Mouse (Mus musculus): ENCODE data around the gene Cyfip1. TPM values are rescaled to one million over a fixed set of nuclear protein-coding genes. Genes with fewer than 3 reads are reported as not detected.

Cyfip1 gene
- total RNA-seq, 1 experiment: 59.8 TPM

DNA sequence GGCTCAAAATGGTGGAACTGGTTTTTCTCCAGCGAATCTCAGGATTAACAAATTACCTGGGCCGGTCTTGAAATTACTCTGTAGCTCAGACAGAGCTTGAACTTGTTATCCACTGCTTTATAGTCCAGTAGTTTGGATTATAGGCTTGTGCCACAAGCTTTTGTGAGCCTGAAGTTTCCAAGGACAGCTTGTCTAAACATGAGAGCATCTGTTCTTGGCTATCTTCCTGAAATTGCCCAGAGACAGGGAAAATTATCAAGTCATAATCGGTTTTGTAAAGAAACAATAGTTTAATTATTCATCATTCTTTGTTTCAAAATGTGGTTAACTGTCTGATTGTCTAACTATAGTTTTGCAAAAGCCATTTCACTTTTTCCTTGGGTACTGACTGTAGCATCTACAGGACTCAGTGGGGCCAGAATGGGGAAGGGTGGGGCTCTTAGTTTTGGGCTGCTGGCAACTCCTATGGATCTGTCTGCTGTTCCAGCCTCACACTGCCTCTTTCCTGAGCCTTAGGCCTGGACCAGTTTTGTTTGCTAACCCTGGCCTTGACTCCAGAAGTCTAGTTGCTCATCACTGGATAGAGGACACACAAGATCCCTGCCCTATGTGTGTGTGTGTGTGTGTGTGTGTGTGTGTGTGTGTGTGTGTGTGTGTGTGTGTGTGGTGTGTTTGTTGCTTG, 17.4 kb downstream of the Cyfip1 start:
- no peak overlapping the region for H3K27ac ChIP-seq (ENCODE audit: insufficient read depth, low read depth, low read length, poor library complexity, severe bottlenecking)
- TF ChIP-seq ZC3H11A (IDR thresholded peaks at IDR 0.05; ENCODE audit: borderline replicate concordance, low read depth, low read length): no peak
- TF ChIP-seq MAFK (IDR thresholded peaks at IDR 0.05; ENCODE audit: insufficient read depth, low read depth, low read length): no peak
- TF ChIP-seq CHD2 (IDR thresholded peaks at IDR 0.05; ENCODE audit: low read depth, low read length): no peak
- TF ChIP-seq HCFC1 (IDR thresholded peaks at IDR 0.05; ENCODE audit: borderline replicate concordance, insufficient read depth, low read length): no peak
- TF ChIP-seq ZNF384 (IDR thresholded peaks at IDR 0.05; ENCODE audit: low read depth, low read length): no peak
- in situ Hi-C loops (cut with MboI; ENCODE audit: low sequenced_read_pairs in 2 of 2, unreplicated experiment in 2 of 2): no loop called here
- DNase-seq (ENCODE audit: low read depth, low spot score): no peak
- no peaks in the 10 kb centered on the region for H3K4me1 ChIP-seq (ENCODE audit: control insufficient read depth in 2 of 2, insufficient read depth in 2 of 2, low read length in 2 of 2, poor library complexity in 1 of 2)
- no peak overlapping the region for H3K9ac ChIP-seq (ENCODE audit: insufficient read depth, low read depth, low read length, poor library complexity, severe bottlenecking)
- H3K9me3 ChIP-seq (ENCODE audit: control insufficient read depth, insufficient read depth, low read depth, low read length): no peaks in the 10 kb centered on the region
- no peaks in the 10 kb centered on the region for H3K36me3 ChIP-seq (ENCODE audit: control insufficient read depth, insufficient read depth, low read length, poor library complexity, severe bottlenecking)
- no peak overlapping the region for H3K4me3 ChIP-seq (ENCODE audit: insufficient read depth in 1 of 2, low read depth in 1 of 2, low read length in 2 of 2, poor library complexity in 1 of 2, severe bottlenecking in 1 of 2)

DNA sequence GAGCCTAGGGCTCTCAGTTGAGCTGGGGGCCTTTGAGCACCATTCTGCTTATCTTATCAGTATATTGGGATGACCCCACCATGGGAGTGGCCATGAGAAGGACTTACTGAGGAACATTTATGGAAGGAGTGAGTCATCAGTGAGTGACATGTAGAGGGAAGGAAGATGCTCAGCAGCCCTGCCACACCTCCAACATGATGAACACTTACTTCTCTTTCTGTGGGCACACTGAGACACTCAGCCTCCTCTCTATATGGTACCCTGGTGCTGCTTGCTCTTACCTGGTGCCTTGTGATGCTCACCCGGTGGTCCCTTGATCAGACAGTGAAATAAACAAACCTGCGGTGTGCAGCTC, 17.9 kb downstream of the Cyfip1 start:
- in situ Hi-C loops (cut with MboI; ENCODE audit: low sequenced_read_pairs in 2 of 2, unreplicated experiment in 2 of 2): no loop called here
- Histone ChIP-seq H3K4me3 (ENCODE audit: insufficient read depth in 1 of 2, low read depth in 1 of 2, low read length in 2 of 2, poor library complexity in 1 of 2, severe bottlenecking in 1 of 2) (no peak overlapping the region), H3K9me3 (ENCODE audit: control insufficient read depth, insufficient read depth, low read depth, low read length) (no peaks in the 10 kb centered on the region), H3K27ac (ENCODE audit: insufficient read depth, low read depth, low read length, poor library complexity, severe bottlenecking) (no peak overlapping the region), H3K9ac (ENCODE audit: insufficient read depth, low read depth, low read length, poor library complexity, severe bottlenecking) (no peak overlapping the region), H3K4me1 (ENCODE audit: control insufficient read depth in 2 of 2, insufficient read depth in 2 of 2, low read length in 2 of 2, poor library complexity in 1 of 2) (no peaks in the 10 kb centered on the region), H3K36me3 (ENCODE audit: control insufficient read depth, insufficient read depth, low read length, poor library complexity, severe bottlenecking) (no peaks in the 10 kb centered on the region)
- no peak for DNase-seq (ENCODE audit: low read depth, low spot score)
- no peak for TF ChIP-seq ZNF384 (IDR thresholded peaks at IDR 0.05; ENCODE audit: low read depth, low read length)
- TF ChIP-seq ZC3H11A (IDR thresholded peaks at IDR 0.05; ENCODE audit: borderline replicate concordance, low read depth, low read length): no peak
- TF ChIP-seq HCFC1 (IDR thresholded peaks at IDR 0.05; ENCODE audit: borderline replicate concordance, insufficient read depth, low read length): no peak
- no peak for TF ChIP-seq MAFK (IDR thresholded peaks at IDR 0.05; ENCODE audit: insufficient read depth, low read depth, low read length)
- TF ChIP-seq CHD2 (IDR thresholded peaks at IDR 0.05; ENCODE audit: low read depth, low read length): no peak

DNA sequence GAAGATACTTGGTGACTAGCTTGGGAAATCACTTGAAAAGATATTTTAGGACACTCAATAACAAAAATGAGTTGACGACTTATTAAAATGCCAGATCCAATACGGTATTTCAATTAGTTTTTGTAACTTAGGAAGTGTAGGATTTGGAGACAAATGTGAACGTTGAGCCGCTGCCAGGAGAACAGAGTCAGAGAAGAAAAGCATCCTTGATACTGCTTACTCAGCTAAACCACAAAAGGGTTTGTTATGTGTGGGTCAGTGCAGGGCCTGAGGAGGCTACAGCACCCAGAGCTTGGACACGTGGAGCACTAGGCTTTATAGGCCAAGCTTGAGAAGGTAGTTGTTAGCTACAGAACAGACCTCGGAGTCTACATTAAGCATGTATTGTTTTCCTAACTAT, 18.4 kb downstream of the Cyfip1 start:
- no peak for TF ChIP-seq ZC3H11A (IDR thresholded peaks at IDR 0.05; ENCODE audit: borderline replicate concordance, low read depth, low read length)
- no peak for TF ChIP-seq HCFC1 (IDR thresholded peaks at IDR 0.05; ENCODE audit: borderline replicate concordance, insufficient read depth, low read length)
- peak; percentile 73 for TF ChIP-seq MAFK (IDR thresholded peaks at IDR 0.05; ENCODE audit: insufficient read depth, low read depth, low read length)
- TF ChIP-seq ZNF384 (IDR thresholded peaks at IDR 0.05; ENCODE audit: low read depth, low read length): no peak
- TF ChIP-seq CHD2 (IDR thresholded peaks at IDR 0.05; ENCODE audit: low read depth, low read length): no peak
- H3K4me3 ChIP-seq (ENCODE audit: insufficient read depth in 1 of 2, low read depth in 1 of 2, low read length in 2 of 2, poor library complexity in 1 of 2, severe bottlenecking in 1 of 2): no peak overlapping the region
- no peak overlapping the region for H3K9ac ChIP-seq (ENCODE audit: insufficient read depth, low read depth, low read length, poor library complexity, severe bottlenecking)
- H3K27ac ChIP-seq (ENCODE audit: insufficient read depth, low read depth, low read length, poor library complexity, severe bottlenecking): no peak overlapping the region
- in situ Hi-C loops (cut with MboI; ENCODE audit: low sequenced_read_pairs in 2 of 2, unreplicated experiment in 2 of 2): no loop called here
- no peaks in the 10 kb centered on the region for H3K36me3 ChIP-seq (ENCODE audit: control insufficient read depth, insufficient read depth, low read length, poor library complexity, severe bottlenecking)
- H3K9me3 ChIP-seq (ENCODE audit: control insufficient read depth, insufficient read depth, low read depth, low read length): no peaks in the 10 kb centered on the region
- H3K4me1 ChIP-seq (ENCODE audit: control insufficient read depth in 2 of 2, insufficient read depth in 2 of 2, low read length in 2 of 2, poor library complexity in 1 of 2): no peaks in the 10 kb centered on the region
- no peak for DNase-seq (ENCODE audit: low read depth, low spot score)

GRCm38 (mm10) chr7:55861175-55861574, 19.6 kb downstream of the Cyfip1 start:
- no peak for DNase-seq (ENCODE audit: low read depth, low spot score)
- Histone ChIP-seq H3K4me3 (ENCODE audit: insufficient read depth in 1 of 2, low read depth in 1 of 2, low read length in 2 of 2, poor library complexity in 1 of 2, severe bottlenecking in 1 of 2) (no peak overlapping the region), H3K9me3 (ENCODE audit: control insufficient read depth, insufficient read depth, low read depth, low read length) (no peaks in the 10 kb centered on the region), H3K27ac (ENCODE audit: insufficient read depth, low read depth, low read length, poor library complexity, severe bottlenecking) (no peak overlapping the region), H3K4me1 (ENCODE audit: control insufficient read depth in 2 of 2, insufficient read depth in 2 of 2, low read length in 2 of 2, poor library complexity in 1 of 2) (no peaks in the 10 kb centered on the region), H3K36me3 (ENCODE audit: control insufficient read depth, insufficient read depth, low read length, poor library complexity, severe bottlenecking) (no peaks in the 10 kb centered on the region), H3K9ac (ENCODE audit: insufficient read depth, low read depth, low read length, poor library complexity, severe bottlenecking) (no peak overlapping the region)
- TF ChIP-seq ZNF384 (IDR thresholded peaks at IDR 0.05; ENCODE audit: low read depth, low read length) (no peak), ZC3H11A (IDR thresholded peaks at IDR 0.05; ENCODE audit: borderline replicate concordance, low read depth, low read length) (no peak), CHD2 (IDR thresholded peaks at IDR 0.05; ENCODE audit: low read depth, low read length) (no peak), MAFK (IDR thresholded peaks at IDR 0.05; ENCODE audit: insufficient read depth, low read depth, low read length) (no peak), HCFC1 (IDR thresholded peaks at IDR 0.05; ENCODE audit: borderline replicate concordance, insufficient read depth, low read length) (no peak)
- in situ Hi-C loops (cut with MboI; ENCODE audit: low sequenced_read_pairs in 2 of 2, unreplicated experiment in 2 of 2): no loop called here

Measured in ES-E14 (cell line).